Mouse (Mus musculus) MEL (cell line): ENCODE data around the gene Meig1.

ENCODE experiments used
- CHD1 ChIP-seq: IDR thresholded peaks from 2 replicates; pipeline ENCODE4 v1.6.1; 2012; ENCODE audit warnings: low read depth, mild to moderate bottlenecking, inconsistent platforms, low read length, improper control_type of control experiment
- CTCF ChIP-seq, 3 experiments: IDR thresholded peaks in 2 of 3; conservative IDR thresholded peaks in 1 of 3; 2 replicates each; pipeline ENCODE4 v1.5.1; 2011 to 2012; ENCODE audit warnings: low read length in 3 of 3, low read depth in 2 of 3, mild to moderate bottlenecking in 2 of 3, improper control_type of control experiment in 1 of 3, inconsistent platforms in 1 of 3, mixed read lengths in 1 of 3, moderate library complexity in 1 of 3; ENCODE audit not compliant: control insufficient read depth in 1 of 3, insufficient read depth in 1 of 3, poor library complexity in 1 of 3, severe bottlenecking in 1 of 3
- ETS1 ChIP-seq: IDR thresholded peaks from 2 replicates; pipeline ENCODE4 v1.6.1; 2012; ENCODE audit warnings: low read depth, mild to moderate bottlenecking, inconsistent platforms, low read length, improper control_type of control experiment, moderate library complexity
- MAFK ChIP-seq: IDR thresholded peaks from 2 replicates; pipeline ENCODE4 v1.6.1; 2011; ENCODE audit warnings: low read depth, mild to moderate bottlenecking, low read length, improper control_type of control experiment, borderline replicate concordance
- MAZ ChIP-seq: IDR thresholded peaks from 2 replicates; pipeline ENCODE4 v1.6.1; 2012; ENCODE audit warnings: low read depth, mild to moderate bottlenecking, inconsistent platforms, low read length, improper control_type of control experiment
- MEF2A ChIP-seq: IDR thresholded peaks from 2 replicates; pipeline ENCODE4 v1.6.1; 2014; ENCODE audit warnings: low read depth, mild to moderate bottlenecking, inconsistent platforms, low read length, improper control_type of control experiment; ENCODE audit not compliant: poor library complexity, insufficient replicate concordance, severe bottlenecking; ENCODE audit errors: extremely low read depth
- MYC ChIP-seq: IDR thresholded peaks from 2 replicates; pipeline ENCODE4 v1.6.1; 2011; ENCODE audit warnings: low read depth, mild to moderate bottlenecking, low read length, improper control_type of control experiment, moderate library complexity
- NELFE ChIP-seq: IDR thresholded peaks from 2 replicates; pipeline ENCODE4 v1.6.1; 2011; ENCODE audit warnings: low read depth, low read length, improper control_type of control experiment
- POLR2A ChIP-seq, 2 experiments: IDR thresholded peaks; 2 replicates each; pipeline ENCODE4 v1.6.1; 2011 to 2012; ENCODE audit warnings: low read length in 2 of 2, mild to moderate bottlenecking in 2 of 2, control low read depth in 1 of 2, improper control_type of control experiment in 1 of 2, low read depth in 1 of 2, moderate library complexity in 1 of 2; ENCODE audit not compliant: control insufficient read depth in 1 of 2, insufficient read depth in 1 of 2, poor library complexity in 1 of 2
- RAD21 ChIP-seq: IDR thresholded peaks from 2 replicates; pipeline ENCODE4 v1.6.1; 2011; ENCODE audit warnings: mild to moderate bottlenecking, low read depth, low read length, improper control_type of control experiment
- TBP ChIP-seq: IDR thresholded peaks from 2 replicates; pipeline ENCODE4 v1.8.0; 2011; ENCODE audit warnings: low read depth, low read length, improper control_type of control experiment
- TCF12 ChIP-seq: IDR thresholded peaks from 2 replicates; pipeline ENCODE4 v1.6.1; 2014; ENCODE audit warnings: low read depth, mild to moderate bottlenecking, inconsistent platforms, low read length, improper control_type of control experiment, moderate library complexity
- ZKSCAN1 ChIP-seq: IDR thresholded peaks from 2 replicates; pipeline ENCODE4 v1.6.1; 2012; ENCODE audit warnings: low read depth, mild to moderate bottlenecking, inconsistent platforms, low read length, improper control_type of control experiment, moderate library complexity

- TF ChIP-seq NELFE (no peak), RAD21 (no peak), MEF2A (no peak), MAZ (no peak), MYC (no peak), MAFK (no peak), TCF12 (no peak), ETS1 (no peak), TBP (no peak), CTCF (IDR thresholded peaks at IDR 0.05 in 2 of 3, conservative IDR thresholded peaks at IDR 0.05 in 1 of 3; ENCODE audit: control insufficient read depth in 1 of 3, insufficient read depth in 1 of 3, low read depth in 2 of 3, low read length in 3 of 3, poor library complexity in 1 of 3, severe bottlenecking in 1 of 3) (no peak), POLR2A (IDR thresholded peaks at IDR 0.05; ENCODE audit: control insufficient read depth in 1 of 2, insufficient read depth in 1 of 2, low read depth in 1 of 2, low read length in 2 of 2, poor library complexity in 1 of 2) (no peak), ZKSCAN1 (no peak), CHD1 (no peak)
Measured at GRCm38 (mm10) chr2:3365127-3365526, 57.3 kb downstream of the Meig1 start.
